Mouse (Mus musculus): ENCODE measurements around the gene Cabp7. TPM values are rescaled to one million over a fixed set of nuclear protein-coding genes. Genes with fewer than 3 reads are reported as not detected.
A peak's percentile ranks its signal among the peaks of the same experiment; 100 is the strongest.

Gene Cabp7
- polyA plus RNA-seq, 1 experiment from 2014 or later: 0.05 TPM

DNA sequence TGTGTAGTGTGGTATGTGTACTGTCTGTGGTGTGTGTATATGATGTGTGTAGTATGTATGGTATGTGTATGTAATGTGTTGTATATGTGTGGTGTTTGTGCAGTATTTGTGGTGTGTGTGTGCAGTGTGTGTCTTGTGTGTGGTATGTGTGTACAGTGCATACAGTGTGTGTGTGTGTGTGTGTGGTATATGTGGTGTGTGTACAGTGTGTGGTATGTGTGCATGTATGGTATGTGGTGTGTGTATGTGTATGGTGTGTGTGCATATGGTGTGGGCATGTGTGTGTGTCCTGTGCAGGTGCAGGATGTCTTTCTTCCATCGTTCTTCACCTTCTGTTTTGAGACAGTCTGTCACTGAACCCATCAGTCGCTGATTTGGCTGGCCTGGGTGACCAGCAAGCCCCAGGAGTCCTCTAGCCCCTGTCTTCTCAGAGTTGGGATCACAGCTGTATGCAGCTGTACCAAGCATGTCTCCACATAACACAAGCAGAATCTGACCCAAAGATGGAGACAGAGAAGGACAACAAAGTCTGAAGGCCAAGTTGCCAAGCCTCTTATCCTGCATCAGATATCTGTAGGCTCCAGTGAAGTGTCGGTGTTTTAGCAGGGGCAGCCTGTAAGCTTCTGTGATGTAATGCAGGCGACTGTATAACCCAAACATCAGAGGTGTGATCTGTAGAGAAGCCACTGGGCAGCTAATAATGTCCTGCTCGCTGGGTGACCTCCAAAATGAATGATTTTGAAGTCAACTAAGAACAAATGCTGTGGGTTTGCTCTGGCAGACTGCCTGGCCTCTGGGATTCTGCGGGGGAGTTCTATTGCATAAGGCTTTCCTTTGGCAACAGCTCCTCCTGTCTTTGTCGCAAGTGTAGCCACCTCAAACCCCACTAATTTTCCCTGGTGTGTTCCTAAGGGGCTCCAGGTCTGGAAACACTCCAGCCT is 49.3 kb downstream of the Cabp7 start:
- no peak overlapping the region for H3K9ac ChIP-seq
- no peaks in the 10 kb centered on the region for H3K9me3 ChIP-seq
- ATAC-seq (ENCODE audit: insufficient number of reproducible peaks, low FRiP score, low TSS enrichment, low read depth): 0 out of 2 replicates have a peak, but pooled peaks have one; percentile 40
- H3K27me3 ChIP-seq: no peaks in the 10 kb centered on the region
- WGBS: 33% methylated on average over 7 of the region's 7 CpGs
- peaks cover 5% of the 10 kb centered on the region; the same call in 1 of the 2 replicates for H3K4me1 ChIP-seq
- no peak overlapping the region for H3K4me3 ChIP-seq
- H3K27ac ChIP-seq: no peak overlapping the region
- H3K36me3 ChIP-seq: peaks cover 19% of the 10 kb centered on the region
- no peak overlapping the region for H3K4me2 ChIP-seq

DNA sequence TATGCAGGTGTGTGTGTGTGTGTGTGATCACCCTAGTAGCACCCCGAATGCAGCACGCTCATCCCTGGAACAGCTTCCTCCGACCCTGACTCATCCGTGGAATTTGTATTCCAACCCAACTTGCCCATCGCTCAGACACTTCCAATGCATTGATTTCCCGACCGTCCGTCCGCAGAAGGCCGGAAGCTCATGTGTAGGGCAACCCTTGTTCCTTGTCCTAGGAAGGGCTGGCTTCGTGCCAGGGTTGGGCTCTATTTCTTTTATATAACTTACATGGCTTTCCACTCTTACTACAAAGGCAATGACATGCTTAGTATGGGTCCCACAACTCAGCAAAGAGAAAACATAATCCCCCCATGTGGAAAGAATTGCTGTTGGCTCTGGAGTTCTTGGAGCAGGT is 54.4 kb downstream of the Cabp7 start:
- ATAC-seq (ENCODE audit: insufficient number of reproducible peaks, low FRiP score, low TSS enrichment, low read depth): no peak
- no peaks in the 10 kb centered on the region for H3K36me3 ChIP-seq
- H3K4me1 ChIP-seq: 0 out of 2 replicates have a peak, but pooled peaks cover under 1% of the 10 kb centered on the region
- no peak overlapping the region for H3K27ac ChIP-seq
- H3K4me3 ChIP-seq: no peak overlapping the region
- WGBS: 89% methylated on average over 11 of the region's 11 CpGs
- H3K9ac ChIP-seq: no peak overlapping the region
- H3K4me2 ChIP-seq: no peak overlapping the region
- no peaks in the 10 kb centered on the region for H3K27me3 ChIP-seq
- H3K9me3 ChIP-seq: no peaks in the 10 kb centered on the region

- no peak overlapping the region for H3K4me3 ChIP-seq
- H3K4me2 ChIP-seq: no peak overlapping the region
- H3K9ac ChIP-seq: no peak overlapping the region
- 65% methylated on average over 10 of the region's 10 CpGs for WGBS
- H3K4me1 ChIP-seq: no peaks in the 10 kb centered on the region
- ATAC-seq (ENCODE audit: insufficient number of reproducible peaks, low FRiP score, low TSS enrichment, low read depth): no peak
- no peaks in the 10 kb centered on the region for H3K9me3 ChIP-seq
- H3K27me3 ChIP-seq: no peaks in the 10 kb centered on the region
- H3K27ac ChIP-seq: no peak overlapping the region
- H3K36me3 ChIP-seq: no peaks in the 10 kb centered on the region
These were observed 55.4 kb downstream of the Cabp7 start for GRCm38 (mm10) chr11:4691213-4691612.

GRCm38 (mm10) chr11:4690353-4690752 is 56.2 kb downstream of the Cabp7 start:
- Histone ChIP-seq H3K36me3 (no peaks in the 10 kb centered on the region), H3K27me3 (no peaks in the 10 kb centered on the region), H3K27ac (no peak overlapping the region), H3K4me3 (no peak overlapping the region), H3K4me1 (no peaks in the 10 kb centered on the region), H3K9me3 (no peaks in the 10 kb centered on the region), H3K4me2 (no peak overlapping the region), H3K9ac (no peak overlapping the region)
- 79% methylated on average over 7 of the region's 7 CpGs for WGBS
- no peak for ATAC-seq (ENCODE audit: insufficient number of reproducible peaks, low FRiP score, low TSS enrichment, low read depth)

GRCm38 (mm10) chr11:4688632-4689380 is 57.8 kb downstream of the Cabp7 start:
- H3K9ac ChIP-seq: no peak overlapping the region
- H3K27me3 ChIP-seq: no peaks in the 10 kb centered on the region
- H3K9me3 ChIP-seq: no peaks in the 10 kb centered on the region
- no peak overlapping the region for H3K27ac ChIP-seq
- WGBS: 59% methylated on average over 11 of the region's 11 CpGs
- peaks cover 6% of the 10 kb centered on the region; the same call in 1 of the 2 replicates for H3K36me3 ChIP-seq
- no peak for ATAC-seq (ENCODE audit: insufficient number of reproducible peaks, low FRiP score, low TSS enrichment, low read depth)
- H3K4me1 ChIP-seq: no peaks in the 10 kb centered on the region
- H3K4me2 ChIP-seq: no peak overlapping the region
- H3K4me3 ChIP-seq: no peak overlapping the region

- H3K4me2 ChIP-seq: no peak overlapping the region
- 17% methylated on average over 3 of the region's 3 CpGs for WGBS
These were observed 58.7 kb downstream of the Cabp7 start for GRCm38 (mm10) chr11:4687874-4688273.

DNA sequence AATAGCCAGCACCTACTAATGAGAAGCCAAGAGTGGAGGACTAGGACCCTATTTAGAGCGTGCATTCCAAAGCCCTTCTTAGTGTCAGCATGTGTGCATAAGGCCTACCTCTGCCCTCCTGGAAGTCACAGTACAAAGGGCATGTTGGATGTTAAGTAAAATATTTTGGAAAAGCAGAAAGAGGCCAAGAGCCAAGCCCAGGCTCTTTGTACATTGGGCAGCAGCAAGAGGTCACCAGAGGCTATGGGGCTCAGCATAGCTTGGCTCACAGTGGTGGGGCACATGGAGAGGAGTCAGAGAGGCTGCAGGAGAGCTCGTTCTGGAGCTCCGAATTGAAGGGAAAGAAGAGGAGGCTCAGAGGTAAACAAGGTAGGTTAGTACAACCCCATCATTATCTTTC is 59.6 kb downstream of the Cabp7 start:
- 63% methylated on average over 3 of the region's 3 CpGs for WGBS
- ATAC-seq (ENCODE audit: insufficient number of reproducible peaks, low FRiP score, low TSS enrichment, low read depth): no peak
- H3K27ac ChIP-seq: no peak overlapping the region
- no peak overlapping the region for H3K4me2 ChIP-seq
- no peak overlapping the region for H3K4me3 ChIP-seq
- no peaks in the 10 kb centered on the region for H3K9me3 ChIP-seq
- no peaks in the 10 kb centered on the region for H3K27me3 ChIP-seq
- H3K4me1 ChIP-seq: no peaks in the 10 kb centered on the region
- no peak overlapping the region for H3K9ac ChIP-seq
- peaks cover 23% of the 10 kb centered on the region for H3K36me3 ChIP-seq

More at GRCm38 (mm10) chr11:4687874-4688273, 58.7 kb downstream of the Cabp7 start:
- H3K27me3 ChIP-seq: no peaks in the 10 kb centered on the region
- peaks cover 15% of the 10 kb centered on the region for H3K36me3 ChIP-seq
- no peaks in the 10 kb centered on the region for H3K9me3 ChIP-seq
- no peak overlapping the region for H3K9ac ChIP-seq
- ATAC-seq (ENCODE audit: insufficient number of reproducible peaks, low FRiP score, low TSS enrichment, low read depth): no peak
- no peak overlapping the region for H3K27ac ChIP-seq
- no peak overlapping the region for H3K4me3 ChIP-seq
- H3K4me1 ChIP-seq: no peaks in the 10 kb centered on the region

Other genes with a start within 250 kb of the Cabp7 start
- gene Mtmr3, start 151.9 kb downstream of the Cabp7 start, polyA plus RNA-seq (2015; fragmentation: Nextera tagmentation; extraction: Ambion mirVana): 23.9 and 26.6 TPM in 2 replicates
- gene Gm11032, start 126.7 kb downstream of the Cabp7 start, polyA plus RNA-seq (2015; fragmentation: Nextera tagmentation; extraction: Ambion mirVana): not detected in 2 replicates
- gene Ascc2, start 109.0 kb downstream of the Cabp7 start, polyA plus RNA-seq (2015; fragmentation: Nextera tagmentation; extraction: Ambion mirVana): 32.2 and 32.8 TPM in 2 replicates
- gene Uqcr10, start 42.4 kb downstream of the Cabp7 start, polyA plus RNA-seq (2015; fragmentation: Nextera tagmentation; extraction: Ambion mirVana): 636 and 690 TPM in 2 replicates
- 60.7 and 63.2 TPM in 2 replicates for gene Zmat5, start 42.1 kb downstream of the Cabp7 start, polyA plus RNA-seq (2015; fragmentation: Nextera tagmentation; extraction: Ambion mirVana)
- gene Nf2, start 102.8 kb upstream of the Cabp7 start, polyA plus RNA-seq (2015; fragmentation: Nextera tagmentation; extraction: Ambion mirVana): 44.6 and 47.3 TPM in 2 replicates
- 37.8 and 42.1 TPM in 2 replicates for gene Nipsnap1, start 127.2 kb upstream of the Cabp7 start, polyA plus RNA-seq (2015; fragmentation: Nextera tagmentation; extraction: Ambion mirVana)
- gene Thoc5, start 148.5 kb upstream of the Cabp7 start, polyA plus RNA-seq (2015; fragmentation: Nextera tagmentation; extraction: Ambion mirVana): 28.8 and 29.9 TPM in 2 replicates
- 0.23 and 0.25 TPM in 2 replicates for gene Nefh, start 201.3 kb upstream of the Cabp7 start, polyA plus RNA-seq (2015; fragmentation: Nextera tagmentation; extraction: Ambion mirVana)
- 55.2 and 56.5 TPM in 2 replicates for gene Ap1b1, start 240.0 kb upstream of the Cabp7 start, polyA plus RNA-seq (2015; fragmentation: Nextera tagmentation; extraction: Ambion mirVana)

Data from limb, embryonic 15.5 days (tissue).